Mouse (Mus musculus) left cerebral cortex, postnatal 25 days (tissue): ENCODE results near the gene Hyls1. TPM values are rescaled to one million over a fixed set of nuclear protein-coding genes. Genes with fewer than 3 reads are reported as not detected.

Experiments used
- DNase-seq, 2 experiments: peaks; one replicate each; pipeline ENCODE4 v3.0.0; 2022; ENCODE audit warnings: low spot score in 2 of 2, mixed read lengths in 1 of 2
- intact Hi-C: fragments of 180-260 bp; cut with DNase I; formaldehyde crosslinking; loops from one replicate; pipeline ENCODE4 v1.15.1; 2025
- total RNA-seq, 2 experiments: library from RNA; stranded (reverse); gene quantifications; 2 replicates each; pipeline ENCODE4 v1.2.3; 2021

Hyls1 gene
- total RNA-seq, 2 experiments from 2014 or later, result 7.8 to 7.9 TPM

DNA sequence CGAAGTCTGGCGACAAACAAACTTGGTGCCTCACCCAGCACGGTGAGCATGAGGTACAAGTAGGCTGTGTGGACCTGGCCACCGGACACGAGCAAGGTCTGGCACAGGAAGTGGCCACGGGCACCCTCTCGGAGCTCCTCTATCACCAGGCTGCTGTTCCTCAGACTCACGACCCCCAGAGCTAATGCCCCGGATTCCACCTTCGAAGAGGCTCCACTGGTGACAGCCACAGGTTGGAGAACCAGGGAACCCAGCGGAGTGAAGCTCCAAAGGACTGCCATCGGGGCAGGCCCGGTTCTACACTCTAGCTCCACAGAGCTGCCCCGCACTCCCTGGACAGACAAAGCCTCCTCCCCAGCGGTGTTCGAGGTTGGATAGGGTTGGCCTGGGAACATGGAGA lies 53.5 kb downstream of the Hyls1 start:
- intact Hi-C loops, result no loop called here
- no peak for DNase-seq

DNA sequence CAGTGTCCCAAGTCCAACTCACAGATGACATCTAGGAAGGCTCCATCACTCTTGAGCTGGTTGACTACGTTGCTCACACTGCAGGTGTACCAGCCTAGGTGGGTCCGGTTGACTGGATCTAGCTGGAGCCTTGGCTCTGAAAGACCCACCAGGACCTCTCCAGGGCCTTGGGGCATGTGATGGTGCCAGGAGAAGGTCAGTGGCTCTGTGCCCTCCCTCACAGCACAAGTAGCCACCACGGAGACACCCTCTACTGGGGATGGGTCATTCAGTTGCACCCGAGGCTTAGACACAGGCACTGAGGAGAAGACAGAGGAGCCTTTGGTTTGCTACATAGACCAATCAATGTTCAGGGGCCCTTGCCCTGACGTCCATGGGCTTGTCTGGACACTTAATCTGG lies 54.0 kb downstream of the Hyls1 start:
- no peak for DNase-seq
- intact Hi-C loops, result no loop called here

DNA sequence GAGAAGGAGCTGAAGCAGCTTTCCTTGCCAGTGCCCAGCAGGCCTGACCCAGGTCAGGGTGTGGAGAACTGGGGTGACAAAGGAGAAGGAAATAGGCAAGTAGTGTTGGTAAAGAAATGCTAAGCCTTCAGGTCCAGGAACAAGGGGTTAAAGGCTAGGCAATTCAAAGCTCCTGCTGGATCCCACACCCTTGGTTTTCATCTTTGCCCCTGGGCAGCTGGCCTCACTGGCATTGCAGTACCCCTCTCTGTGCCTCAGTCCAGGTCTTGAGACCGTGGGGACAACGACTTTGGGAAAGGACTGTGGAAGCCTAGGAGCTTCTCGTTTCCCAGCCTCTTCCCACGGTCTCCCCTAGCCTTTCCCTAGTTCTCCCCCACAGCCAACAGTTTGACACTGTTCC lies 56.3 kb downstream of the Hyls1 start:
- DNase-seq, result no peak
- intact Hi-C loops, result no loop called here

Other genes with a start within 250 kb of the Hyls1 start
- gene Cdon, start 149.3 kb downstream of the Hyls1 start, total RNA-seq, result 1 to 10 TPM; 7.4 to 7.7 TPM
- not detected for gene Gm1113, start 52.1 kb downstream of the Hyls1 start, total RNA-seq
- gene Ddx25, start 11.9 kb downstream of the Hyls1 start, total RNA-seq, result 10 to 100 TPM; 14.1 to 14.6 TPM
- 10 to 100 TPM; 12.5 to 13.3 TPM for gene Pus3, start 11.8 kb downstream of the Hyls1 start, total RNA-seq
- under 1 TPM; 0.55 to 0.87 TPM for gene Pate2, start 114 bp downstream of the Hyls1 start, total RNA-seq
- not detected for gene Pate4, start 41.5 kb upstream of the Hyls1 start, total RNA-seq
- not detected for gene Pate3, start 77.8 kb upstream of the Hyls1 start, total RNA-seq
- not detected for gene Pate1, start 117.0 kb upstream of the Hyls1 start, total RNA-seq
- gene Gm17677, start 170.7 kb upstream of the Hyls1 start, total RNA-seq, result not detected
- not detected for gene Gm17727, start 207.7 kb upstream of the Hyls1 start, total RNA-seq
- not detected for gene Gm27235, start 219.7 kb upstream of the Hyls1 start, total RNA-seq
- not detected for gene D730048I06Rik, start 219.7 kb upstream of the Hyls1 start, total RNA-seq